Mouse (Mus musculus) spleen, adult 18-20 months (tissue): ENCODE results near the gene Scd2.
A peak's percentile ranks its signal among the peaks of the same experiment; 100 is the strongest.
"Not testable (repeated sequence)": the region's sequence is repeated elsewhere in the genome, so short reads cannot be mapped to it uniquely, and the experiment has no call there.

Experiments
- DNase-seq, 2 experiments: peaks; one replicate each; pipeline ENCODE4 v3.0.0; 2022; ENCODE audit warnings: mixed read lengths in 2 of 2

The Scd2 gene

GRCm38 (mm10) chr19:44314871-44315414 is 21.5 kb downstream of the Scd2 start:
- peak in 1 of 2 experiments; percentile 27 for DNase-seq

- no peak for DNase-seq
These were observed 23.4 kb downstream of the Scd2 start for GRCm38 (mm10) chr19:44316752-44317315.

- no peak for DNase-seq
These were observed 23.9 kb downstream of the Scd2 start for GRCm38 (mm10) chr19:44317391-44317790.

- DNase-seq = no peak
These were observed 25.1 kb downstream of the Scd2 start for GRCm38 (mm10) chr19:44318545-44318944.

- no peak for DNase-seq
These were observed 26.8 kb downstream of the Scd2 start for GRCm38 (mm10) chr19:44320316-44320715.

GRCm38 (mm10) chr19:44321201-44321600 is 27.7 kb downstream of the Scd2 start:
- no peak for DNase-seq

- no peak for DNase-seq
These were observed 28.2 kb downstream of the Scd2 start for GRCm38 (mm10) chr19:44321631-44322030.

- no peak for DNase-seq
These were observed 36.1 kb downstream of the Scd2 start for GRCm38 (mm10) chr19:44329566-44329965.

- DNase-seq = not testable (repeated sequence)
These were observed 37.7 kb downstream of the Scd2 start for GRCm38 (mm10) chr19:44331128-44331527.

GRCm38 (mm10) chr19:44331911-44332310 is 38.4 kb downstream of the Scd2 start:
- DNase-seq = no peak

GRCm38 (mm10) chr19:44332326-44332725 is 38.9 kb downstream of the Scd2 start:
- no peak for DNase-seq

GRCm38 (mm10) chr19:44332833-44333623 is 39.6 kb downstream of the Scd2 start, which contains the start of gene Scd4:
TSS of gene Scd4 (plus strand) at chr19:44333092.
- no peak for DNase-seq

GRCm38 (mm10) chr19:44333991-44334390 is 40.5 kb downstream of the Scd2 start:
- no peak for DNase-seq

GRCm38 (mm10) chr19:44335876-44336662 is 42.6 kb downstream of the Scd2 start:
- no peak for DNase-seq

- no peak for DNase-seq
These were observed 56.2 kb downstream of the Scd2 start for GRCm38 (mm10) chr19:44349689-44350088.

GRCm38 (mm10) chr19:44351756-44352155 is 58.3 kb downstream of the Scd2 start:
- DNase-seq = peak in 1 of 2 experiments; percentile 38
